Mouse (Mus musculus): Measurements from ENCODE around the gene Elp5. TPM values are rescaled to one million over a fixed set of nuclear protein-coding genes. Genes with fewer than 3 reads are reported as not detected.

The Elp5 gene
- polyA plus RNA-seq, 1 experiment from 2014 or later: 57.7 TPM

DNA sequence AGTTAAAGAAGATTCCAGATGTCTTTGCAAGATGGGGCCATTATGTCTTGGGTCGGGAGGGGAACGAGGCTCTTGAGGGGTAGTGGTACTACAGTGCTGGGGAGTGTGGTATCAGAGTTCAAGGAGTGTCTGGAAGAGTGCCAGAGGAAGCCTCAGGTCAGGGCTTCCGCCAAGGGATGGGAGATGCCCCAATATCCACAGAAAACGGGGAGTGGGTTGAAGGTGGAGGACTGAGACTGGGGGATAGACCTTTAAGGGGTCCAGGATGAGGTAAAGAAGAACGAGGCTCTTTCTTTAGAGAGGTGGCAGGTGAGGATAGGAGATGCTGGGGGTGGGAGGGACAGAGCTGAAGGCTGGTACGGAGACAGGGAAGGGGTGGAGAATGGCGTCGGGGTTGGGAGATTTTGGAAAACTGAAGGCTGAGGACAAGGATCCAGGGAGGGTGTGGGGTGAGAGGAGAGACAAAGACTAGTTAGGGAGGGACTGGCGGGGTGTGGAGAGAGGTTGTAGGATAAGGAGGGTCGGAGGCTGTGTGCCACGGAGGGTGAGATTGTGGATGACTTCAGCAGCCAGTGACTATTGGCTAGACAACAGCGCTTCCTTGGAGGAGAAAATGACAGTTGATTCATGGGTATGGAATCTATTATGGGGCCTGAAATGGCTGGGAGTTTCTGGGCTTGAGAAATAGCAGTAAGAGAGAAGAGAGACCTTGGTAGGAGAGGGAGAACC, 46.2 kb upstream of the Elp5 start:
- Histone ChIP-seq H3K4me3 (ENCODE audit: low read depth, low read length) (no peak overlapping the region; the same call in 1 of the 2 replicates), H3K4me1 (replicated peaks; ENCODE audit: control insufficient read depth, insufficient read depth, low read length) (peaks cover 8% of the 10 kb centered on the region), H3K9ac (ENCODE audit: low read depth, low read length) (no peak overlapping the region)

GRCm38 (mm10) chr11:70027397-70027796, 45.1 kb upstream of the Elp5 start:
- H3K9ac ChIP-seq (ENCODE audit: low read depth, low read length): no peak overlapping the region
- peak overlapping the region; percentile 55 for H3K4me2 ChIP-seq (replicated peaks; ENCODE audit: low read depth)
- peak overlapping the region; percentile 24 for H3K4me3 ChIP-seq (ENCODE audit: low read depth, low read length)
- WGBS: 60% methylated on average over 9 of the region's 9 CpGs
- H3K27ac ChIP-seq (ENCODE audit: low read depth, low read length): no peak overlapping the region
- H3K36me3 ChIP-seq (ENCODE audit: control insufficient read depth, insufficient read depth): peaks cover 10% of the 10 kb centered on the region; the same call in 1 of the 2 replicates
- H3K4me1 ChIP-seq (replicated peaks; ENCODE audit: control insufficient read depth, insufficient read depth, low read length): peaks cover 8% of the 10 kb centered on the region
- no peaks in the 10 kb centered on the region for H3K9me3 ChIP-seq (ENCODE audit: control insufficient read depth)
- ATAC-seq: no peak
- peaks cover 27% of the 10 kb centered on the region for H3K27me3 ChIP-seq (replicated peaks; ENCODE audit: control insufficient read depth, insufficient read depth, low read length)
- no peak for TF ChIP-seq CTCF (IDR thresholded peaks at IDR 0.05; ENCODE audit: low read depth)

More for the DNA sequence above, 46.2 kb upstream of the Elp5 start:
- peaks cover 18% of the 10 kb centered on the region for H3K27me3 ChIP-seq (replicated peaks; ENCODE audit: control insufficient read depth, insufficient read depth, low read length)
- H3K4me2 ChIP-seq (replicated peaks; ENCODE audit: low read depth): peak overlapping the region; percentile 47
- H3K9me3 ChIP-seq (ENCODE audit: control insufficient read depth): no peaks in the 10 kb centered on the region
- WGBS: 23% methylated on average over 12 of the region's 12 CpGs
- TF ChIP-seq CTCF (IDR thresholded peaks at IDR 0.05; ENCODE audit: low read depth): no peak
- H3K36me3 ChIP-seq (ENCODE audit: control insufficient read depth, insufficient read depth): peaks cover 10% of the 10 kb centered on the region; the same call in 1 of the 2 replicates
- no peak for ATAC-seq
- no peak overlapping the region; the same call in 1 of the 2 replicates for H3K27ac ChIP-seq (ENCODE audit: low read depth, low read length)

DNA sequence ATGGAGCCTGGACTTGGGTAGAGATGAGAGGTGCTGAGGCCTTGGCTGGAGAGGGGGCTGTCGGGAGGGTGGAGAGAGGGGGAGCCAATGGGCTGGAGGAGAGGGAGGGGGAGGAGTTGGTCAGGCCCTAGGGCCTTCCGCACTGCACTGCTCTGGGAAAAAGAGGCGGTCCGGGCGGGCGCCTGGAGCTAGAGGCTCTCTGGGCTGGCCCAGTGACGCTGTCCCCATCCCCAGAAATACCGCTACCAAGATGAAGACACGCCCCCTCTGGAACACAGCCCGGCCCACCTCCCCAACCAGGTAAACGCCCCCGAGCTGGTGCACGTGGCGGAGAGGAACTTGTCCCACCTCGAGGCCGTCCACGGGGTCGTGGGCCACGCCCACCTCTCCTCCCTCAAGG, 44.4 kb upstream of the Elp5 start:
- peak overlapping the region; percentile 21; the same call in 1 of the 2 replicates for H3K27ac ChIP-seq (ENCODE audit: low read depth, low read length)
- H3K4me2 ChIP-seq (replicated peaks; ENCODE audit: low read depth): peak overlapping the region; percentile 55
- H3K4me1 ChIP-seq (replicated peaks; ENCODE audit: control insufficient read depth, insufficient read depth, low read length): peaks cover 8% of the 10 kb centered on the region
- no peaks in the 10 kb centered on the region for H3K9me3 ChIP-seq (ENCODE audit: control insufficient read depth)
- WGBS: 9% methylated on average over 19 of the region's 19 CpGs
- no peak for TF ChIP-seq CTCF (IDR thresholded peaks at IDR 0.05; ENCODE audit: low read depth)
- peaks cover 28% of the 10 kb centered on the region for H3K27me3 ChIP-seq (replicated peaks; ENCODE audit: control insufficient read depth, insufficient read depth, low read length)
- H3K4me3 ChIP-seq (ENCODE audit: low read depth, low read length): peak overlapping the region; percentile 24
- ATAC-seq: peak; percentile 36; the same call in 1 of the 2 replicates
- peaks cover 5% of the 10 kb centered on the region; the same call in 1 of the 2 replicates for H3K36me3 ChIP-seq (ENCODE audit: control insufficient read depth, insufficient read depth)
- H3K9ac ChIP-seq (ENCODE audit: low read depth, low read length): no peak overlapping the region

DNA sequence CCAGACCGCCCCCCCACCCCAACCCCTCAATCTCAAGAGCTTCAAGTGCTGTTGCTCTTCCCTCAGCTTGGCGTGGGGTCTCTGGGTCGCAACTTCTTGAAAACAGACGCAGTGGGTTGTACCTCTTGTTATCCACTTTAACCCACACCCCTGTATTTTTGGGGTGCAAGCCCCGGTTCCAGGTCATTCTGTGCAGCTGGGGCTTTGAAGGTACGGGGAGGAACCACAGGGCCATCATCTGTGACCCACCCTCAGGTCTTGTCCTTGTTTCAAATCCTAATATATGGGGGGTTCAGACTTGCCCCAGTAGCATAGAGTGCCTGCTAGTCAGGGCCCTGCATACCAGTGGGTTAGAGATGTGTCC, 41.8 kb upstream of the Elp5 start:
- no peaks in the 10 kb centered on the region for H3K36me3 ChIP-seq (ENCODE audit: control insufficient read depth, insufficient read depth)
- H3K4me2 ChIP-seq (replicated peaks; ENCODE audit: low read depth): peak overlapping the region; percentile 50
- H3K4me1 ChIP-seq (replicated peaks; ENCODE audit: control insufficient read depth, insufficient read depth, low read length): 0 out of 2 replicates have a peak, but pooled peaks cover 4% of the 10 kb centered on the region
- H3K27me3 ChIP-seq (replicated peaks; ENCODE audit: control insufficient read depth, insufficient read depth, low read length): peaks cover 28% of the 10 kb centered on the region
- H3K27ac ChIP-seq (ENCODE audit: low read depth, low read length): no peak overlapping the region
- TF ChIP-seq CTCF (IDR thresholded peaks at IDR 0.05; ENCODE audit: low read depth): no peak
- peak overlapping the region; percentile 7; the same call in 1 of the 2 replicates for H3K9ac ChIP-seq (ENCODE audit: low read depth, low read length)
- H3K9me3 ChIP-seq (ENCODE audit: control insufficient read depth): no peaks in the 10 kb centered on the region
- H3K4me3 ChIP-seq (ENCODE audit: low read depth, low read length): peak overlapping the region; percentile 20; the same call in 1 of the 2 replicates
- ATAC-seq: no peak
- 24% methylated on average over 6 of the region's 6 CpGs for WGBS

DNA sequence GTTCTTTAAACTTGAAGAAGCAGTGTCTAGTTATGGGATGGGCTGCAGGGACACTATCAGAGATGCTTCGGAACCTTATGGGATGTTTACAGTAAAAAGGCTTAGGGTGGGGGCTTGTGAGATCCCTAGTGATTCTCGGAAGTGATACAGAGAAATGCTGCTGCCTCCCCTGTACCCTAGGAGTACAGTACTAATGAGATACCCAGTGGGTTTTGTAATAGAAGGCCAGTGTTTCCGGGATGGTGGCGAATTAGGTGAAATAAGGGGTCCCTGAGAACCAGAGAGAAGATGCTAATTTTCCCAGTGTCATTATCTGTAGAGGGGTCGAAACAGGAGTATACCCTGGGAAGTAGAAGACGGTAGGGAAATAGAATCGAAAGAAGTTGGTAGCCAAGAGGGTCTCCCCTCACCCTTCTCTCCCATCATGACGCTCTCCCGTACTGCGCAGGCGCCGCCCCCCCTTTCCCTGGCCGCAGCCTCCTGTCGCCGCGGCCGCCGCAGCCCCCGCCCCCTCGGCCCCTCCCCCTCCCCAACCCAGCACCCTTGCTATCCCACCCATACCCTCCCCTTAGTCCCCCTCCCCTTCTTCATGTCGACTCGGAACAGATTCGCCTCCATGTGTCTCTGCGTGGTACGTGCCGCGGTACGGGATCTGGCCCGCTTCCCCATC, 41.3 kb upstream of the Elp5 start:
- H3K9me3 ChIP-seq (ENCODE audit: control insufficient read depth): no peaks in the 10 kb centered on the region
- no peak for TF ChIP-seq CTCF (IDR thresholded peaks at IDR 0.05; ENCODE audit: low read depth)
- peak overlapping the region; percentile 7; the same call in 1 of the 2 replicates for H3K9ac ChIP-seq (ENCODE audit: low read depth, low read length)
- peaks cover 28% of the 10 kb centered on the region for H3K27me3 ChIP-seq (replicated peaks; ENCODE audit: control insufficient read depth, insufficient read depth, low read length)
- H3K4me1 ChIP-seq (replicated peaks; ENCODE audit: control insufficient read depth, insufficient read depth, low read length): 0 out of 2 replicates have a peak, but pooled peaks cover 2% of the 10 kb centered on the region
- H3K36me3 ChIP-seq (ENCODE audit: control insufficient read depth, insufficient read depth): no peaks in the 10 kb centered on the region
- WGBS: 11% methylated on average over 25 of the region's 29 CpGs
- no peak overlapping the region for H3K27ac ChIP-seq (ENCODE audit: low read depth, low read length)
- peak overlapping the region; percentile 20; the same call in 1 of the 2 replicates for H3K4me3 ChIP-seq (ENCODE audit: low read depth, low read length)
- no peak for ATAC-seq
- H3K4me2 ChIP-seq (replicated peaks; ENCODE audit: low read depth): peak overlapping the region; percentile 50

Measured in intestine, postnatal 0 days (tissue).